ENCODE assay signal across 7 mouse cellular contexts in the genomic region with DNA sequence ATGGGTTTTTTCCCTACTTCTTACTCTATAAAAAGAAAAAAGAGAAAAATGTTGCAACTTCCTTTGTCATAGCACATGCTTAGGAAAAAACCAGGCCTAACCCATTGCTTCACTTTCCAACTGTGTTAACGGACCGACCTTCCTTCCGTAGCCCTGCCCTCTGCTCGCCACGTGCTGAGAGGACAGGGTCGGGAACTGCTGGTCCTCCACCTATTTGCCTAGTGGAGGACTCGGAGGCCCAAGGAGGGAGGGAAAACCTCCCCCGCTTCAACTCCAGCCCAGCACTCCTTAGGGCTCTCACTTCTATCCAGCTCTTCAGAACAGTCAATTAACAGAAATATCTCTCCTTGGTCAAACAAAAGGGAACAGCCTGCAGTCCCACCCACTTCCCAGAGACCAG. TPM values are rescaled to one million over a fixed set of nuclear protein-coding genes. Genes with fewer than 3 reads are reported as not detected.
A peak's percentile ranks its signal among the peaks of the same experiment; 100 is the strongest.
DNase-seq lines count a peak whose midpoint lies in the region; ATAC-seq and TF ChIP-seq lines count a peak whose summit lies in the region.

No protein-coding gene starts in this region.

- peaks cover 86% of the 10 kb centered on the region for H3K4me1 ChIP-seq in bone marrow macrophage, adult 2 months (ENCODE audit: control insufficient read depth, insufficient read depth, low read length)
- H3K4me1 ChIP-seq in hindbrain, postnatal 0 days (ENCODE audit: insufficient read depth, low read length) = peaks cover 55% of the 10 kb centered on the region
- peaks cover 89% of the 10 kb centered on the region for H3K4me1 ChIP-seq in liver, postnatal 0 days (ENCODE audit: insufficient read depth)

- TF ChIP-seq POLR2A in bone marrow macrophage, adult 2 months (IDR thresholded peaks at IDR 0.05; ENCODE audit: borderline replicate concordance, low read depth, low read length) = no peak

- H3K27ac ChIP-seq in bone marrow macrophage, adult 2 months (ENCODE audit: insufficient read depth, low read depth, low read length) = peak overlapping the region; percentile 94
- peak overlapping the region; percentile 20; the same call in 1 of the 2 replicates for H3K27ac ChIP-seq in hindbrain, postnatal 0 days
- H3K27ac ChIP-seq in liver, postnatal 0 days (ENCODE audit: low read depth) = peak overlapping the region; percentile 97

- peak overlapping the region; percentile 49 for H3K4me3 ChIP-seq in bone marrow macrophage, adult 2 months (ENCODE audit: insufficient read depth, low read length)
- no peak overlapping the region for H3K4me3 ChIP-seq in hindbrain, postnatal 0 days (ENCODE audit: low read length)
- peak overlapping the region; percentile 9; the same call in 1 of the 2 replicates for H3K4me3 ChIP-seq in liver, postnatal 0 days (ENCODE audit: low read depth, low read length)

- no peaks in the 10 kb centered on the region for H3K36me3 ChIP-seq in hindbrain, postnatal 0 days (ENCODE audit: insufficient read depth, low read length)
- H3K36me3 ChIP-seq in liver, postnatal 0 days (replicated peaks; ENCODE audit: insufficient read depth, low read length) = no peaks in the 10 kb centered on the region

- no peak overlapping the region for H3K9ac ChIP-seq in hindbrain, postnatal 0 days (replicated peaks; ENCODE audit: low read length)
- peak overlapping the region; percentile 26; the same call in 1 of the 2 replicates for H3K9ac ChIP-seq in liver, postnatal 0 days (replicated peaks)

- H3K4me2 ChIP-seq in hindbrain, postnatal 0 days (ENCODE audit: low read depth, low read length) = no peak overlapping the region
- peak overlapping the region; percentile 56 for H3K4me2 ChIP-seq in liver, postnatal 0 days (ENCODE audit: low read depth, low read length)

- WGBS in hindbrain, postnatal 0 days = 39% methylated on average over 8 of the region's 8 CpGs
- 10% methylated on average over 8 of the region's 8 CpGs for WGBS in liver, postnatal 0 days (ENCODE audit: insufficient replicate concordance)

- no peak for ATAC-seq in hindbrain, postnatal 0 days
- ATAC-seq in liver, postnatal 0 days = peak; percentile 81

- peak; percentile 50 for DNase-seq in adipocyte (ENCODE audit: low spot score)
- no peak for DNase-seq in hindbrain, postnatal 0 days (ENCODE audit: low spot score)
- peak; percentile 66 for DNase-seq in liver, postnatal 0 days
- no peak for DNase-seq in thymus, postnatal 0 days (ENCODE audit: low spot score)
- no peak for DNase-seq in c-Kit-positive CD71-positive TER-119-positive erythroid progenitor cells, embryonic 14.5 days (ENCODE audit: low spot score)
- no peak for DNase-seq in left cerebral cortex, adult 8-10 months (ENCODE audit: low spot score in 2 of 2)

- no peaks in the 10 kb centered on the region for H3K9me3 ChIP-seq in hindbrain, postnatal 0 days (ENCODE audit: low read length)
- H3K9me3 ChIP-seq in liver, postnatal 0 days (ENCODE audit: low read length) = no peaks in the 10 kb centered on the region

- TF ChIP-seq CTCF in bone marrow macrophage, adult 2 months (IDR thresholded peaks at IDR 0.05; ENCODE audit: low read depth, low read length) = no peak
- no peak for TF ChIP-seq CTCF in hindbrain, postnatal 0 days (IDR thresholded peaks at IDR 0.05; ENCODE audit: low read depth)
- TF ChIP-seq CTCF in liver, postnatal 0 days (IDR thresholded peaks at IDR 0.05; ENCODE audit: low read depth) = no peak

- no peaks in the 10 kb centered on the region for H3K27me3 ChIP-seq in hindbrain, postnatal 0 days (ENCODE audit: insufficient read depth, low read length)
- no peaks in the 10 kb centered on the region for H3K27me3 ChIP-seq in liver, postnatal 0 days (ENCODE audit: insufficient read depth, low read length)

- TF ChIP-seq EP300 in liver, postnatal 0 days (IDR thresholded peaks at IDR 0.05; ENCODE audit: low read depth) = 0 out of 2 replicates have a peak, but pooled peaks have one; percentile 65

RNA-seq across cellular contexts. Expression of a gene that starts 13.3 kb away (rescaled TPM):
- 265 and 283 TPM in 2 replicates for polyA plus RNA-seq in bone marrow macrophage, adult 2 months (2012; ENCODE audit: insufficient read depth, insufficient read length, missing spikeins)
- 71.1 and 74.2 TPM in 2 replicates for total RNA-seq in hindbrain, postnatal 0 days (2014; rRNA removed)
- 19.7 and 21.2 TPM in 2 replicates for polyA plus RNA-seq in hindbrain, postnatal 0 days (2015; fragmentation: Nextera tagmentation; extraction: Ambion mirVana)
- polyA plus RNA-seq in liver, postnatal 0 days (2015; fragmentation: Nextera tagmentation; extraction: Ambion mirVana) = 18.3 and 19.6 TPM in 2 replicates
- polyA plus RNA-seq in thymus, postnatal 0 days (2015; fragmentation: Nextera tagmentation; extraction: Ambion mirVana) = 26.6 and 30.4 TPM in 2 replicates
- total RNA-seq in left cerebral cortex, adult 8-10 months (2022) = 10 to 100 TPM; 28.3 to 33.7 (median 31.7) TPM

RNA-seq across cellular contexts. Expression of a gene that starts 53.9 kb away (rescaled TPM):
- polyA plus RNA-seq in bone marrow macrophage, adult 2 months (2012; ENCODE audit: insufficient read depth, insufficient read length, missing spikeins) = 0.84 and 1.1 TPM in 2 replicates
- 8.9 and 9.3 TPM in 2 replicates for total RNA-seq in hindbrain, postnatal 0 days (2014; rRNA removed)
- 10.2 and 11.1 TPM in 2 replicates for polyA plus RNA-seq in hindbrain, postnatal 0 days (2015; fragmentation: Nextera tagmentation; extraction: Ambion mirVana)
- 9.5 and 10.3 TPM in 2 replicates for polyA plus RNA-seq in liver, postnatal 0 days (2015; fragmentation: Nextera tagmentation; extraction: Ambion mirVana)
- 1.9 and 2.2 TPM in 2 replicates for polyA plus RNA-seq in thymus, postnatal 0 days (2015; fragmentation: Nextera tagmentation; extraction: Ambion mirVana)
- 10 to 100 TPM in 2 of 4 experiments, 1 to 10 TPM in 2; 7.8 to 11.0 (median 9.7) TPM for total RNA-seq in left cerebral cortex, adult 8-10 months (2022)

Comparison
In these comparisons a context has a peak if more than half of its experiments do, and no peak if none do; other contexts are left out.
1. DNase-seq: peak in adipocyte (single experiment) and liver, postnatal 0 days (single experiment); none in hindbrain, postnatal 0 days (single experiment), thymus, postnatal 0 days (single experiment), c-Kit-positive CD71-positive TER-119-positive erythroid progenitor cells, embryonic 14.5 days (single experiment) and left cerebral cortex, adult 8-10 months (0 of 2).
2. H3K27ac ChIP-seq: peak in every context shown above with its lines; median percentile 97 in liver, postnatal 0 days; 94 in bone marrow macrophage, adult 2 months; 20 in hindbrain, postnatal 0 days.